In the genomic region with DNA sequence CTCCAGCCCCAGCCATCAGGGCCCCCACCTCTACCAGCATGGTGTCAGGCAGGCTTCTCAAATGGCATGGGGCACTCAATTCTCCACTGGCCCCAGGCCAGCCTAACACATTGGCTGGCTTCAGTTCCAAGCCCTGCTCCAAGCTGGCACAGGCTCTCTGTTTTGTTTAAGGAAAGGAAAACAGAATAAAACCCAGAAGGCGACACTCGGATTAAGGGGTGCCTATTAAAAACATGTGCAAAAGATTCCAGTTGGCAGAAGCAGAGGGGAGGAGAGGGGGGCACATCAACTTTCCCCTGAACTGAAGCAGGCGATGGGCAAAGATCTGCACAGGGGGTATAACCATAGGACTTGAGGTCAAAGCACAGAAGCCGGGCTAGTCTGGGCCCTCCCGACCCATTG, we compare ENCODE assay signal across 11 mouse cellular contexts. TPM values are rescaled to one million over a fixed set of nuclear protein-coding genes. Genes with fewer than 3 reads are reported as not detected.
DNase-seq lines count a peak whose midpoint lies in the region; ATAC-seq and TF ChIP-seq lines count a peak whose summit lies in the region.
"Had no signal": no experiment of that assay in that cellular context is flagged by ENCODE, and none has a peak within 500 bp of the region (broad histone marks: within the 10 kb centered on the region; RNA-seq: fewer than 3 reads in every experiment).

No protein-coding gene starts in this region.

- peaks cover 48% of the 10 kb centered on the region for H3K4me1 ChIP-seq in limb, embryonic 14.5 days (ENCODE audit: control insufficient read depth, insufficient read depth, low read length)

- H3K9ac ChIP-seq in limb, embryonic 14.5 days (ENCODE audit: low read depth, low read length, severe bottlenecking): no peak overlapping the region

- no peaks in the 10 kb centered on the region for H3K9me3 ChIP-seq in limb, embryonic 14.5 days (ENCODE audit: control insufficient read depth, low read length)

- peak overlapping the region; percentile 72 for H3K27ac ChIP-seq in limb, embryonic 14.5 days (replicated peaks; ENCODE audit: low read depth, low read length)

- peak; percentile 31; the same call in 1 of the 2 replicates for ATAC-seq in limb, embryonic 14.5 days (ENCODE audit: low FRiP score, low read depth)

- peak; percentile 63 for DNase-seq in adrenal gland, postnatal 10 days
- DNase-seq in adrenal gland, postnatal 4 days (ENCODE audit: low spot score in 2 of 2): no peak
- peak; percentile 52 to 53 for DNase-seq in layer of hippocampus, postnatal 10 days (ENCODE audit: low spot score in 2 of 2)
- DNase-seq in layer of hippocampus, adult 8-10 months (ENCODE audit: low spot score in 2 of 2): no peak
- peak; percentile 81 to 82 for DNase-seq in cerebellum, postnatal 36 days
- DNase-seq in limb, embryonic 14.5 days (ENCODE audit: low spot score): peak; percentile 78
- no peak for DNase-seq in embryo, embryonic 10 days (ENCODE audit: low spot score)
- no peak for DNase-seq in left cerebral cortex, adult 8-10 months (ENCODE audit: low spot score in 2 of 2)
- DNase-seq: thymus, postnatal 14 days had no signal

- no peaks in the 10 kb centered on the region for H3K27me3 ChIP-seq in limb, embryonic 14.5 days (ENCODE audit: control insufficient read depth, insufficient read depth, low read length)

- H3K4me3 ChIP-seq in limb, embryonic 14.5 days (replicated peaks; ENCODE audit: low read length): no peak overlapping the region

- no peak overlapping the region for H3K4me2 ChIP-seq in limb, embryonic 14.5 days (replicated peaks; ENCODE audit: low read depth, low read length, severe bottlenecking)

- H3K36me3 ChIP-seq in limb, embryonic 14.5 days (ENCODE audit: control insufficient read depth, insufficient read depth, low read length): peaks cover 59% of the 10 kb centered on the region

- WGBS in limb, embryonic 14.5 days: 30% methylated on average over 5 of the region's 5 CpGs

- no peak for TF ChIP-seq POLR2A in limb, embryonic 14.5 days (IDR thresholded peaks at IDR 0.05; ENCODE audit: borderline replicate concordance, extremely low read depth, insufficient read depth, insufficient read length)

RNA-seq across cellular contexts. Expression of a gene that starts 56.5 kb away (rescaled TPM):
- 10 to 100 TPM; 22.0 to 24.3 TPM for total RNA-seq in adrenal gland, postnatal 10 days (2021)
- 10 to 100 TPM; 23.8 to 24.6 TPM for total RNA-seq in adrenal gland, postnatal 4 days (2021)
- total RNA-seq in layer of hippocampus, postnatal 10 days (2021): 10 to 100 TPM; 47.9 to 52.6 TPM
- total RNA-seq in layer of hippocampus, adult 8-10 months (2022): 10 to 100 TPM; 50.0 to 62.6 (median 61.7) TPM
- 12.6 and 12.7 TPM in 2 replicates for polyA plus RNA-seq in limb, embryonic 14.5 days (2012; rRNA removed)
- 25.9 and 27.4 TPM in 2 replicates for polyA plus RNA-seq in limb, embryonic 14.5 days (2014; fragmentation: Nextera tagmentation; extraction: Ambion mirVana)
- total RNA-seq in left cerebral cortex, adult 8-10 months (2022): 10 to 100 TPM; 41.2 to 50.7 (median 46.4) TPM

RNA-seq across cellular contexts. Expression of a gene that starts 56.7 kb away (rescaled TPM):
- total RNA-seq in adrenal gland, postnatal 10 days (2021): under 1 TPM; 0.18 TPM
- under 1 TPM in 1 of 2 experiments, not detected in 1; 0.20 TPM for total RNA-seq in adrenal gland, postnatal 4 days (2021)
- total RNA-seq in layer of hippocampus, postnatal 10 days (2021): under 1 TPM in 1 of 2 experiments, not detected in 1; 0.22 TPM
- under 1 TPM in 1 of 4 experiments, not detected in 3; 0.18 TPM for total RNA-seq in layer of hippocampus, adult 8-10 months (2022)
- 0.05 TPM in 2 replicates for polyA plus RNA-seq in limb, embryonic 14.5 days (2012; rRNA removed)
- 0.07 and 0.11 TPM in 2 replicates for polyA plus RNA-seq in limb, embryonic 14.5 days (2014; fragmentation: Nextera tagmentation; extraction: Ambion mirVana)
- under 1 TPM in 2 of 4 experiments, not detected in 2; 0.11 to 0.19 TPM for total RNA-seq in left cerebral cortex, adult 8-10 months (2022)
- total RNA-seq: left cerebral cortex, postnatal 10 days had no signal
- polyA plus RNA-seq: heart, embryonic 14.5 days had no signal

Comparison
In these comparisons a context has a peak if more than half of its experiments do, and no peak if none do; other contexts are left out.
1. DNase-seq: peak in adrenal gland, postnatal 10 days (single experiment), layer of hippocampus, postnatal 10 days (2 of 2), cerebellum, postnatal 36 days (2 of 2) and limb, embryonic 14.5 days (single experiment); none in adrenal gland, postnatal 4 days (0 of 2), layer of hippocampus, adult 8-10 months (0 of 2), embryo, embryonic 10 days (single experiment) and left cerebral cortex, adult 8-10 months (0 of 2).